Mouse (Mus musculus): Measurements from ENCODE around the gene Trappc2l.

Gene Trappc2l

GRCm38 (mm10) chr8:122579196-122579595 is 32.2 kb upstream of the Trappc2l start:
- DNase-seq (ENCODE audit: inconsistent age in 2 of 2, low spot score in 1 of 2), result no peak

GRCm38 (mm10) chr8:122580926-122581325 is 30.5 kb upstream of the Trappc2l start:
- no peak for DNase-seq (ENCODE audit: inconsistent age in 2 of 2, low spot score in 1 of 2)

GRCm38 (mm10) chr8:122584981-122585380 is 26.5 kb upstream of the Trappc2l start:
- no peak for DNase-seq (ENCODE audit: inconsistent age in 2 of 2, low spot score in 1 of 2)

- DNase-seq (ENCODE audit: inconsistent age in 2 of 2, low spot score in 1 of 2), result peak; percentile 68 to 76
Measured at GRCm38 (mm10) chr8:122585411-122585891, 26.0 kb upstream of the Trappc2l start.

- DNase-seq (ENCODE audit: inconsistent age in 2 of 2, low spot score in 1 of 2), result no peak
Measured at GRCm38 (mm10) chr8:122586171-122586570, 25.3 kb upstream of the Trappc2l start.

GRCm38 (mm10) chr8:122586749-122587148 is 24.7 kb upstream of the Trappc2l start:
- DNase-seq (ENCODE audit: inconsistent age in 2 of 2, low spot score in 1 of 2), result no peak

GRCm38 (mm10) chr8:122593240-122593639 is 18.2 kb upstream of the Trappc2l start:
- no peak for DNase-seq (ENCODE audit: inconsistent age in 2 of 2, low spot score in 1 of 2)

GRCm38 (mm10) chr8:122593783-122594507 is 17.5 kb upstream of the Trappc2l start:
- DNase-seq (ENCODE audit: inconsistent age in 2 of 2, low spot score in 1 of 2), result no peak

GRCm38 (mm10) chr8:122596031-122596430 is 15.4 kb upstream of the Trappc2l start:
- DNase-seq (ENCODE audit: inconsistent age in 2 of 2, low spot score in 1 of 2), result no peak

- no peak for DNase-seq (ENCODE audit: inconsistent age in 2 of 2, low spot score in 1 of 2)
Measured at GRCm38 (mm10) chr8:122600666-122601065, 10.8 kb upstream of the Trappc2l start.

- no peak for DNase-seq (ENCODE audit: inconsistent age in 2 of 2, low spot score in 1 of 2)
Measured at GRCm38 (mm10) chr8:122604640-122605039, 6.8 kb upstream of the Trappc2l start.

GRCm38 (mm10) chr8:122605367-122605766 is 6.1 kb upstream of the Trappc2l start:
- DNase-seq (ENCODE audit: inconsistent age in 2 of 2, low spot score in 1 of 2), result no peak

- DNase-seq (ENCODE audit: inconsistent age in 2 of 2, low spot score in 1 of 2), result no peak
Measured at GRCm38 (mm10) chr8:122606810-122607209, 4.6 kb upstream of the Trappc2l start.

GRCm38 (mm10) chr8:122610209-122610608 is 1.2 kb upstream of the Trappc2l start:
- no peak for DNase-seq (ENCODE audit: inconsistent age in 2 of 2, low spot score in 1 of 2)

GRCm38 (mm10) chr8:122610612-122611277 is 695 bp upstream of the Trappc2l start:
- no peak for DNase-seq (ENCODE audit: inconsistent age in 2 of 2, low spot score in 1 of 2)

GRCm38 (mm10) chr8:122616181-122616905 is 4.9 kb downstream of the Trappc2l start:
- DNase-seq (ENCODE audit: inconsistent age in 2 of 2, low spot score in 1 of 2), result no peak

- peak; percentile 79 to 93 for DNase-seq (ENCODE audit: inconsistent age in 2 of 2, low spot score in 1 of 2)
Measured at GRCm38 (mm10) chr8:122617947-122618546, 6.6 kb downstream of the Trappc2l start.

GRCm38 (mm10) chr8:122618660-122619378 is 7.4 kb downstream of the Trappc2l start:
- no peak for DNase-seq (ENCODE audit: inconsistent age in 2 of 2, low spot score in 1 of 2)

- no peak for DNase-seq (ENCODE audit: inconsistent age in 2 of 2, low spot score in 1 of 2)
Measured at GRCm38 (mm10) chr8:122620446-122620845, 9.0 kb downstream of the Trappc2l start.

- no peak for DNase-seq (ENCODE audit: inconsistent age in 2 of 2, low spot score in 1 of 2)
Measured at GRCm38 (mm10) chr8:122622727-122623126, 11.3 kb downstream of the Trappc2l start, which contains the start of gene Pabpn1l. Gene Pabpn1l (minus strand): TSS chr8:122622739.
